Mouse (Mus musculus) CH12.LX (cell line): ENCODE results near the gene Fgfr4. TPM values are rescaled to one million over a fixed set of nuclear protein-coding genes. Genes with fewer than 3 reads are reported as not detected.
A peak's percentile ranks its signal among the peaks of the same experiment; 100 is the strongest.

ENCODE experiments used
- DNase-seq: peaks from one replicate; pipeline ENCODE4 v3.0.0-alpha.2; 2013; ENCODE audit errors: extremely low read depth
- H3K27ac ChIP-seq: 2 replicates; pipeline ENCODE4 v1.5.1; 2012; ENCODE audit warnings: low read depth, mild to moderate bottlenecking, control low read depth, moderate library complexity; ENCODE audit not compliant: insufficient read depth
- H3K27me3 ChIP-seq: replicated peaks from 2 replicates; pipeline ENCODE3; 2012; ENCODE audit warnings: inconsistent platforms
- H3K36me3 ChIP-seq, 2 experiments: replicated peaks in 1 of 2; 2 replicates each; pipeline versions ENCODE3 to v1.6.1; 2012; ENCODE audit warnings: inconsistent platforms in 1 of 2, low read length in 1 of 2, mild to moderate bottlenecking in 1 of 2, mixed read lengths in 1 of 2, moderate library complexity in 1 of 2; ENCODE audit not compliant: control insufficient read depth in 1 of 2, insufficient read depth in 1 of 2
- H3K4me1 ChIP-seq, 2 experiments: 2 replicates each; pipeline ENCODE4 v1.6.1; 2012; ENCODE audit warnings: inconsistent platforms in 1 of 2, moderate library complexity in 1 of 2; ENCODE audit not compliant: insufficient read depth in 2 of 2, control insufficient read depth in 1 of 2
- H3K4me2 ChIP-seq: 2 replicates; pipeline ENCODE4 v1.6.1; 2012; ENCODE audit warnings: low read depth, mild to moderate bottlenecking, control low read depth; ENCODE audit not compliant: poor library complexity, insufficient read depth, severe bottlenecking
- H3K4me3 ChIP-seq, 3 experiments: fragments of 150-350 bp in 1 of 3; sonication (generic) in 1 of 3; replicated peaks in 1 of 3; 2 replicates each; pipeline versions ENCODE3 to v1.5.1; 2011 to 2012; ENCODE audit warnings: low read depth in 2 of 3, low read length in 2 of 3, mild to moderate bottlenecking in 2 of 3, moderate library complexity in 2 of 3, control low read depth in 1 of 3, improper control_type of control experiment in 1 of 3, inconsistent platforms in 1 of 3, mixed read lengths in 1 of 3; ENCODE audit not compliant: poor library complexity in 1 of 3
- H3K79me2 ChIP-seq: replicated peaks from 2 replicates; pipeline ENCODE4 v1.6.1; 2012; ENCODE audit warnings: mild to moderate bottlenecking, moderate library complexity; ENCODE audit not compliant: control insufficient read depth, poor library complexity, insufficient read depth, severe bottlenecking; ENCODE audit errors: extremely low read depth
- H3K9ac ChIP-seq: 2 replicates; pipeline ENCODE4 v1.6.1; 2012; ENCODE audit warnings: low read depth, mild to moderate bottlenecking, control low read depth, moderate library complexity; ENCODE audit not compliant: insufficient read depth
- H3K9me3 ChIP-seq: replicated peaks from 2 replicates; pipeline ENCODE3; 2012; ENCODE audit warnings: low read length, inconsistent platforms, mixed read lengths
- BHLHE40 ChIP-seq: IDR thresholded peaks from 2 replicates; pipeline ENCODE4 v1.6.1; 2011; ENCODE audit warnings: mild to moderate bottlenecking, low read depth, low read length, improper control_type of control experiment
- CHD1 ChIP-seq: IDR thresholded peaks from 2 replicates; pipeline ENCODE4 v1.6.1; 2012; ENCODE audit warnings: low read depth, low read length, improper control_type of control experiment, inconsistent platforms
- CTCF ChIP-seq, 2 experiments: IDR thresholded peaks in 1 of 2; conservative IDR thresholded peaks in 1 of 2; 2 replicates each; pipeline ENCODE4 v1.5.1; 2011 to 2012; ENCODE audit warnings: low read depth in 2 of 2, low read length in 2 of 2, improper control_type of control experiment in 1 of 2, inconsistent platforms in 1 of 2, mild to moderate bottlenecking in 1 of 2, moderate library complexity in 1 of 2
- ELF1 ChIP-seq: IDR thresholded peaks from 2 replicates; pipeline ENCODE4 v1.6.1; 2014; ENCODE audit warnings: low read depth, mild to moderate bottlenecking, inconsistent platforms, low read length, improper control_type of control experiment
- EP300 ChIP-seq: IDR thresholded peaks from 2 replicates; pipeline ENCODE4 v1.6.1; 2011; ENCODE audit warnings: low read length, improper control_type of control experiment
- ETS1 ChIP-seq: conservative IDR thresholded peaks from 2 replicates; pipeline ENCODE4 v1.6.1; 2012; ENCODE audit warnings: low read depth, mild to moderate bottlenecking, inconsistent platforms, low read length, improper control_type of control experiment, moderate library complexity
- GABPA ChIP-seq: IDR thresholded peaks from 2 replicates; pipeline ENCODE4 v1.6.1; 2012; ENCODE audit warnings: low read depth, low read length, improper control_type of control experiment, inconsistent platforms; ENCODE audit not compliant: insufficient replicate concordance
- MAFK ChIP-seq: IDR thresholded peaks from 2 replicates; pipeline ENCODE4 v1.6.1; 2011; ENCODE audit warnings: low read length, improper control_type of control experiment; ENCODE audit not compliant: insufficient replicate concordance
- MAX ChIP-seq: IDR thresholded peaks from 2 replicates; pipeline ENCODE4 v1.6.1; 2011; ENCODE audit warnings: low read length, improper control_type of control experiment
- MAZ ChIP-seq: IDR thresholded peaks from 2 replicates; pipeline ENCODE4 v1.6.1; 2012; ENCODE audit warnings: low read depth, mild to moderate bottlenecking, inconsistent platforms, low read length, improper control_type of control experiment, moderate library complexity
- MXI1 ChIP-seq: IDR thresholded peaks from 2 replicates; pipeline ENCODE4 v1.6.1; 2011; ENCODE audit warnings: mild to moderate bottlenecking, low read depth, low read length, improper control_type of control experiment
- MYC ChIP-seq: IDR thresholded peaks from 2 replicates; pipeline ENCODE4 v1.6.1; 2011; ENCODE audit warnings: low read depth, mild to moderate bottlenecking, improper control_type of control experiment, low read length
- POLR2AphosphoS2 ChIP-seq: IDR thresholded peaks from 2 replicates; pipeline ENCODE4 v1.6.1; 2011; ENCODE audit warnings: low read depth, low read length, improper control_type of control experiment
- USF1 ChIP-seq: IDR thresholded peaks from 2 replicates; pipeline ENCODE4 v1.6.1; 2014; ENCODE audit warnings: low read depth, mild to moderate bottlenecking, inconsistent platforms, low read length, improper control_type of control experiment
- ZNF384 ChIP-seq: IDR thresholded peaks from 2 replicates; pipeline ENCODE4 v1.6.1; 2012; ENCODE audit warnings: low read depth, low read length, improper control_type of control experiment, inconsistent platforms
- dilution Hi-C: fragments of 300-500 bp; cut with MboI; formaldehyde crosslinking; loops from 2 replicates; pipeline ENCODE4 v1.14.3; 2020; ENCODE audit warnings: low sequenced_read_pairs; ENCODE audit not compliant: extremely low pct_unique_long_range_greater_than_20kb, extremely low pct_ligation_motif_present
- in situ Hi-C: fragments of 300-500 bp; cut with MboI; formaldehyde crosslinking; loops from 3 replicates; pipeline ENCODE4 v1.14.3; 2019; ENCODE audit warnings: low sequenced_read_pairs, low pct_ligation_motif_present, low pct_unique_long_range_greater_than_20kb, mixed read lengths
- polyA plus RNA-seq: library from polyadenylated mRNA; unstranded; fragments of >175 nt; gene quantifications from 2 replicates; pipeline ENCODE4 v1.2.1, GENCODE M21; 2012; ENCODE audit warnings: low read depth; ENCODE audit not compliant: insufficient read length
- total RNA-seq, 2 experiments: library from RNA; depleted of rRNA; stranded (reverse); fragments of 300-350 nt in 1 of 2; fragments of >200 nt in 1 of 2; gene quantifications; 2 replicates each; pipeline ENCODE4 v1.2.3; 2012 to 2014

Fgfr4 gene
- total and polyA plus RNA-seq, 3 experiments: not detected

DNA sequence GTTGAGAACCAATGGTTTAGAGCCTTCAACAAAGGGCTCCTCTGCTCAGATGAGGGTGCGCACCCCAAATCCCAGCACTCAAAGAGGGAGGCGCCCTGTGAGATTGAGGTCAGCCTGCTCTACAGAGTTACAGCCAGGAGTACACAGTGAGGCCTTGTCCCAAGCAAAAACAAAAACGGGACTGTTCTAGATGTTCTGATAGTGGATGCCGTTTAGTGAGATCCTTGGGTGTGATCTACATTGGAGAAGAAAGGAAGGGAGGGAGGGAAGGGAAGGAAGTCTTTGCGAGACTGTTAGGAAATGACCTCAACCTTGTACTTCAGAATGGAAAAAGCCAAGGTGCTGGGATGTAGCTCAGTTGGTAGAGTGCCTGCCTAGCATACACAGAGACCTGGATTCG lies 23.8 kb downstream of the Fgfr4 start:
- H3K4me1 ChIP-seq: peaks cover 5 to 16% of the 10 kb centered on the region in 2 experiments
- no peak for TF ChIP-seq GABPA
- TF ChIP-seq MXI1: no peak
- TF ChIP-seq ZNF384: no peak
- no peak for TF ChIP-seq ETS1
- TF ChIP-seq EP300: no peak
- no peak for TF ChIP-seq CHD1
- TF ChIP-seq ELF1: no peak
- no peak for TF ChIP-seq USF1
- TF ChIP-seq MAX: no peak
- in situ Hi-C loops: loop anchor here (10.0 kb wide), 1 partner anchor 381 kb away; no protein-coding TSS in a partner anchor
- no peak for DNase-seq
- H3K79me2 ChIP-seq: no peaks in the 10 kb centered on the region
- no peak overlapping the region for H3K9ac ChIP-seq
- no peak overlapping the region for H3K4me3 ChIP-seq
- dilution Hi-C loops: no loop called here
- H3K27ac ChIP-seq: no peak overlapping the region
- H3K27me3 ChIP-seq: peaks cover 12% of the 10 kb centered on the region
- H3K9me3 ChIP-seq: no peaks in the 10 kb centered on the region
- H3K36me3 ChIP-seq: no peaks in the 10 kb centered on the region
- H3K4me2 ChIP-seq: no peak overlapping the region

DNA sequence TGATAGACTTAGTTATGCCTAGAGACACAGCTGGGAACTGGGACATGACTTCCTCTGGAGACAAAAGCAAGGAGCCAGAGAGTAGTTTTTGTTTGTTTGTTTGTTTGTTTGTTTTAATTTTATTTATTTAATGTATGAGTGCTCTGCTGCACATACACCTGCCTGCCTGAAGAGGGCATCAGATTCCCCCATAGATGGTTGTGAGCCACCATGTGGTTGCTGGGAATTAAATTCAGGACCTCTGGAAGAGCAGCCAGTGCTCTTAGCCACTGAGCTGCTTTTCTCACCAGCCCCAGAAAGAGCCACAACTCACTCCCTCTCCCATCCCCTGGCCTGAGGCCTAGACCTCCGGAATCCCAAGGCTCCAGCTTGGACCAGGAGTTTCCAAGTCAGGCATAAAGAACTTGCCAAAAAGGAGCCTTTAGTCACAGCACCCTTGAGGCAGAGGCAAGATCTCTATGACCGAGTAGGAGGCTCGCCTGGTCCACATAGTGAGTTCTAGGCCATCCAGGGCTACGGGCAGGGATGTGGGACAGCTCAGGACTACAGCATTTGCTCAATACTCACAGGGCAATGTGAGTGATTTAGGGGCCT lies 25.6 kb downstream of the Fgfr4 start:
- Histone ChIP-seq H3K4me1 (0 out of 4 replicates have a peak, but pooled peaks cover 0 to 3% of the 10 kb centered on the region in 2 experiments), H3K9me3 (no peaks in the 10 kb centered on the region), H3K4me3 (no peak overlapping the region), H3K27ac (no peak overlapping the region), H3K79me2 (no peaks in the 10 kb centered on the region), H3K27me3 (peaks cover 6% of the 10 kb centered on the region), H3K9ac (no peak overlapping the region), H3K4me2 (no peak overlapping the region), H3K36me3 (no peaks in the 10 kb centered on the region)
- in situ Hi-C loops: loop anchor here (10.0 kb wide), 1 partner anchor 383 kb away; no protein-coding TSS in a partner anchor
- DNase-seq: no peak
- dilution Hi-C loops: no loop called here
- TF ChIP-seq BHLHE40 (no peak), POLR2AphosphoS2 (no peak), CTCF (conservative IDR thresholded peaks at IDR 0.05 in 1 of 2, IDR thresholded peaks at IDR 0.05 in 1 of 2; ENCODE audit: low read depth in 2 of 2, low read length in 2 of 2) (peak; percentile 17 to 45; a peak in 3 of 4 replicates), MAZ (no peak), MYC (no peak), MAFK (no peak)
